Mouse (Mus musculus): Measurements from ENCODE around the gene Etfdh. TPM values are rescaled to one million over a fixed set of nuclear protein-coding genes. Genes with fewer than 3 reads are reported as not detected.
A peak's percentile ranks its signal among the peaks of the same experiment; 100 is the strongest.

Etfdh gene
- polyA plus RNA-seq, 1 experiment from 2014 or later = 85.3 TPM

DNA sequence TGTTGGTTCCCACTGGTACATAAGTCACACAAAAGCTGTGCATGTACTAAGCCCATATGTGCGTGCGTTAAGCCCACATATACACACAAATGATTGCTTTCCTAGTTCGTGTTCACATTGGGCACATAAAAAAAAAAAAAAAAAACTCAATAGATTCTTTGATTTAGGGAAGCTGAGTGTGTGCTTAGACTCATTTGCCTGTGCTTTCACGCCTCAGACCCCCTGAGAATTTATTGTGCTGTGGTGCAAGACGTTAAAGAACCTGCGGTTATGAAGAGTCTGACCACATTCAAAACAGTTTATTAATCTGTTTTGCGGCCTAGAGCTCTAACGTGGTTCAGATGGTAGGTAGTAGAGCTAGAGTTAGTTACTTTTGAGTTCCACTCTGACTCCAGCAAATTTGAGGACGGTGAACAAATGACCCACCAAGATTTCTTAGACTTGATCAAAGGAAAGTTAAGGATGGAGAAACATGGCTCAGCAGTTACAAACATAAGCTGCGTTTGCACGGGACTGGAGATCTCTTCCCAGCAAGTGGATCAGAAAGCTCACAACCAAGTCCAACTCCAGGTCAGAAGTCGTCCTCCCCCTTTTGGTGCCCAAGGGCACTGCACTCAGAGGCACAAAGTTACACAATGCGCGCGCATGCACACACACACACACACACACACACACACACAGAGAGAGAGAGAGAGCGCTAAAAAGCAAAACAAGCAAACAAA lies 60.5 kb downstream of the Etfdh start:
- H3K4me3 ChIP-seq (ENCODE audit: low read length) = peak overlapping the region; percentile 81
- peak overlapping the region; percentile 68; the same call in 1 of the 2 replicates for H3K9ac ChIP-seq (replicated peaks; ENCODE audit: low read length)
- no peaks in the 10 kb centered on the region for H3K36me3 ChIP-seq (ENCODE audit: insufficient read depth, low read length)
- peak overlapping the region; percentile 87; the same call in 1 of the 2 replicates for H3K27ac ChIP-seq (ENCODE audit: low read length)
- ATAC-seq (ENCODE audit: low FRiP score, low TSS enrichment) = no peak
- no peaks in the 10 kb centered on the region for H3K9me3 ChIP-seq (ENCODE audit: low read length)
- WGBS = 87% methylated on average over 16 of the region's 16 CpGs
- no peaks in the 10 kb centered on the region for H3K27me3 ChIP-seq (ENCODE audit: insufficient read depth, low read length)
- H3K4me2 ChIP-seq (replicated peaks; ENCODE audit: low read depth, low read length) = peak overlapping the region; percentile 68
- H3K4me1 ChIP-seq (ENCODE audit: insufficient read depth, low read length) = peaks cover 11% of the 10 kb centered on the region

GRCm38 (mm10) chr3:79567703-79568362 lies 61.5 kb downstream of the Etfdh start, which contains the start of gene Fnip2:
Gene Fnip2 (minus strand): TSS chr3:79567796.
- peak within 1 kb of the TSS; percentile 81 for H3K4me3 ChIP-seq (ENCODE audit: low read length)

DNA sequence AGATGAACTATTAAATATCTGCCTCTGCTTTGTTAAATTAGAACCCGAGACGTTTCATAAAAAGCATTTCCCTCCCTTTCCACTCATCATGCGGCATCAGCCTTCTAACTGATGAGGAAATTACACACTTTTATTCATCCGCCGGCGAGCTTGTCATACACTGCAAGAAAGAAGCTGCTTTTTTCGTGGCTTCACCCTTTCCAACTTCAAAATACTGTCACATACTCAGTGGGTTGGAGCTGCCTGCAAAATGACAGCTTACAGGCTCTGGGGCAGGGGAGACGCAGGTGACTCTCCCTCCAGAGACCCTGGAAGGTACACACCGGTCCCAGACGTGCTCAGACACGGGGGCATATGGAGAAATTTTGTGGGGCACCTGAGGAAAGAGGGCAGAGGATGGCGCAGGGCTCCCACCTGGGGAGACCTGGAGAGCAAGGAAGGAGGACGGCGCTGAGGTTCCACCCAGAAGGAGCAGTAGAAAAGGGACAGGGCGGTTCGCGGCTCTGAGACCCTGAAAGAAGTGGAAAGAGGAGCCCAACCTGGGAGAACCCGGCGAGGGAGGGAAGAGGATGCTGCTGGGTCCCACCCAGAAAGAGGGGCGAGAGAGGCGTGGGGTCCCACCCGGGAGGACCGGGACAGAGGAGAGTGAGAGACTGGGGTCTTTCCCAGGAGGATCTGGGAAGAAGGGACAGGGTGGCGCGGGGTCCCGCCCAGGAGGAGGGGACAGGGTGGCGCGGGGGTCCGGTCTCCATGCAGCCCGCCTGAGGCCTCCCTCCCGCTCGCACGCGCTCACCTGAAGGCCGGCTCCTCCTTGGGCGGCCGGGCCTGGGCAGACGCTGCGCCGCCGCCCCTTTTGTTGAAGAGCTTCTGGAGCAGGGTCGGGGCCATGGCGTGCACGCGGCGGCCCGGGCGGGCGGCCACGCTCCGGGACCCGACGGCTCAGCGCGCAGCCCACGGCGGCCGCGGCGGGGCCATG lies 62.3 kb downstream of the Etfdh start:
- Histone ChIP-seq H3K4me1 (ENCODE audit: insufficient read depth, low read length) (peaks cover 11% of the 10 kb centered on the region), H3K9ac (replicated peaks; ENCODE audit: low read length) (peak overlapping the region; percentile 88), H3K36me3 (ENCODE audit: insufficient read depth, low read length) (no peaks in the 10 kb centered on the region), H3K27ac (ENCODE audit: low read length) (peak overlapping the region; percentile 80), H3K4me2 (replicated peaks; ENCODE audit: low read depth, low read length) (peak overlapping the region; percentile 68), H3K4me3 (ENCODE audit: low read length) (peak overlapping the region; percentile 81), H3K27me3 (ENCODE audit: insufficient read depth, low read length) (no peaks in the 10 kb centered on the region), H3K9me3 (ENCODE audit: low read length) (no peaks in the 10 kb centered on the region)
- WGBS = 2% methylated on average over 45 of the region's 60 CpGs
- ATAC-seq (ENCODE audit: low FRiP score, low TSS enrichment) = peak; percentile 2

More at GRCm38 (mm10) chr3:79567703-79568362, 61.5 kb downstream of the Etfdh start, which contains the start of gene Fnip2:
- Histone ChIP-seq H3K27me3 (ENCODE audit: insufficient read depth, low read length) (no peaks in the 10 kb centered on the region), H3K27ac (ENCODE audit: low read length) (peak within 1 kb of the TSS; percentile 87), H3K9me3 (ENCODE audit: low read length) (no peaks in the 10 kb centered on the region), H3K9ac (replicated peaks; ENCODE audit: low read length) (peak within 1 kb of the TSS; percentile 88), H3K4me1 (ENCODE audit: insufficient read depth, low read length) (peaks cover 11% of the 10 kb centered on the region), H3K4me2 (replicated peaks; ENCODE audit: low read depth, low read length) (peak within 1 kb of the TSS; percentile 68), H3K36me3 (ENCODE audit: insufficient read depth, low read length) (no peaks in the 10 kb centered on the region)
- under 1% methylated on average over 51 of the region's 55 CpGs for WGBS
- peak; percentile 97 for ATAC-seq (ENCODE audit: low FRiP score, low TSS enrichment)

- 73% methylated on average over 10 of the region's 10 CpGs for WGBS
- Histone ChIP-seq H3K4me2 (replicated peaks; ENCODE audit: low read depth, low read length) (no peak overlapping the region), H3K27me3 (ENCODE audit: insufficient read depth, low read length) (no peaks in the 10 kb centered on the region), H3K9ac (replicated peaks; ENCODE audit: low read length) (no peak overlapping the region), H3K36me3 (ENCODE audit: insufficient read depth, low read length) (no peaks in the 10 kb centered on the region), H3K9me3 (ENCODE audit: low read length) (no peaks in the 10 kb centered on the region), H3K27ac (ENCODE audit: low read length) (no peak overlapping the region), H3K4me3 (ENCODE audit: low read length) (no peak overlapping the region), H3K4me1 (ENCODE audit: insufficient read depth, low read length) (peaks cover 11% of the 10 kb centered on the region)
- no peak for ATAC-seq (ENCODE audit: low FRiP score, low TSS enrichment)
Observed at GRCm38 (mm10) chr3:79564875-79565606, 64.3 kb downstream of the Etfdh start.

DNA sequence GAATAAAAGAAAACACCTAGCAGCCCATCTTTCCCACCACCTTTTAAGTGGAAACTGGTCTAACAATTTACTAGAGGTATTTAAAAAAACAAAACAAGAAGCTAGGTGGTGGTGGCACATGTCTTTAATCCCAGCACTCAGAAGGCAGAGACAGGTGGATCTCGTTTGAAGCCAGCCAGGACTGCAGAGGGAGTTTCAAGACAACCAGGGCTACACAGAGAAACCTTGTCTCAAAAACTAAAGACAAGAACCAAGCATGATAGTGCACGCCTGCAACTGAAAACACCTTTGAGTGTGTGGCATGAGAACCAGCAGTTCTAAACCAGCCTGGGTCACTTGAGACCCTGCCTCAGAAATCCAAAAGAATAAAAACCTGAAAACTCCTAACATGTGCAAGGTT lies 65.8 kb downstream of the Etfdh start:
- no peaks in the 10 kb centered on the region for H3K27me3 ChIP-seq (ENCODE audit: insufficient read depth, low read length)
- ATAC-seq (ENCODE audit: low FRiP score, low TSS enrichment) = no peak

DNA sequence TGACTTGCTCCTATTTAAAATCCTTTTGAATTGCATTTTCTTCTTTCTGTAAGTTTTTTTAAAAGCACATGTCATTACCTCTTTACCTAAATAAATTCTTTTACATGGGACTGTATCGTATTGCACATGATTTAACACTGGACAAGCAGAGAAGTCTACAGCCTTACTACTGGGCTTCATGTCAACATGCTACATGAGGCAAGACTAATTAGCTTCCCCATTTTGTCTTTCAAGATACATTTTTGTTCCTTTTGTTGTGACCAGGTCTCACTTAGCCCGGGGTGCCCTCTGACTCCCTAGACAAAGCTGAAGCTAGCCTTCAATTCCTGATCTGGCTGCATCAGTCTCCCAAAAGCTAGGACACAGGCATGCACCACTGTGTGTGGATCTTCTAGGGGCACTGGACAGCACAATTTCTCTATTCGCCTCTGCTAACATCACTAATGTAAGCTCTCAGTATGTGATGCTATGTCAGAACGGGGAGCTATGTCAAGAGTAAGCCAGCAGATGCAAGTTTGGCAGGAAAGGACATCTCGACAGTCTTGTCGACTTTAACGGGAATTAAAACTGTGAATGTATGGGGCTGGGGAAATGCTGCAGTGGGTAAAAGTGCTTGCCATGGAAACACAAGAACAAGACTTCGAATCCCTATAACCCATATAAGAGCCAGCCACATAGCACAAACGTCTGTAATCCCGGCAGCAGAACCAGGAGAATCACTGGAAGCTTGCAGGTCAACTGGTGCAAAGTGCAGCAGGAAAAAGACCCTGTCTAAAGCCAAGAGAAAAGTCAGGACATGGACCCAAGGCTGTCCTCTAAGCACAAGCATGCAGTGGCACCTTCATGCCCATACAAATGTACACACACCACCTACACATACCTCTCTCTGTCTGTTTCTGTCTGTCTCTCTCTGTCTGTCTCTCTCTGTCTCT lies 67.2 kb downstream of the Etfdh start:
- no peak overlapping the region for H3K9ac ChIP-seq (replicated peaks; ENCODE audit: low read length)
- 83% methylated on average over 10 of the region's 10 CpGs for WGBS
- peaks cover 24% of the 10 kb centered on the region for H3K4me1 ChIP-seq (ENCODE audit: insufficient read depth, low read length)
- H3K27me3 ChIP-seq (ENCODE audit: insufficient read depth, low read length) = no peaks in the 10 kb centered on the region
- no peaks in the 10 kb centered on the region for H3K9me3 ChIP-seq (ENCODE audit: low read length)
- no peak for ATAC-seq (ENCODE audit: low FRiP score, low TSS enrichment)
- H3K4me2 ChIP-seq (replicated peaks; ENCODE audit: low read depth, low read length) = no peak overlapping the region
- no peak overlapping the region for H3K4me3 ChIP-seq (ENCODE audit: low read length)
- H3K36me3 ChIP-seq (ENCODE audit: insufficient read depth, low read length) = no peaks in the 10 kb centered on the region
- H3K27ac ChIP-seq (ENCODE audit: low read length) = no peak overlapping the region

More for the DNA sequence above, 65.8 kb downstream of the Etfdh start:
- no peak overlapping the region for H3K9ac ChIP-seq (replicated peaks; ENCODE audit: low read length)
- H3K4me2 ChIP-seq (replicated peaks; ENCODE audit: low read depth, low read length) = no peak overlapping the region
- no peaks in the 10 kb centered on the region for H3K36me3 ChIP-seq (ENCODE audit: insufficient read depth, low read length)
- WGBS = 73% methylated on average over 2 of the region's 2 CpGs
- peaks cover 24% of the 10 kb centered on the region for H3K4me1 ChIP-seq (ENCODE audit: insufficient read depth, low read length)
- H3K27ac ChIP-seq (ENCODE audit: low read length) = no peak overlapping the region
- no peak overlapping the region for H3K4me3 ChIP-seq (ENCODE audit: low read length)
- no peaks in the 10 kb centered on the region for H3K9me3 ChIP-seq (ENCODE audit: low read length)

- H3K4me2 ChIP-seq (replicated peaks; ENCODE audit: low read depth, low read length) = no peak overlapping the region
- no peaks in the 10 kb centered on the region for H3K36me3 ChIP-seq (ENCODE audit: insufficient read depth, low read length)
- no peak for ATAC-seq (ENCODE audit: low FRiP score, low TSS enrichment)
- no peaks in the 10 kb centered on the region for H3K9me3 ChIP-seq (ENCODE audit: low read length)
- H3K27ac ChIP-seq (ENCODE audit: low read length) = peak overlapping the region; percentile 84
- peaks cover 18% of the 10 kb centered on the region for H3K4me1 ChIP-seq (ENCODE audit: insufficient read depth, low read length)
- no peak overlapping the region for H3K4me3 ChIP-seq (ENCODE audit: low read length)
- no peaks in the 10 kb centered on the region for H3K27me3 ChIP-seq (ENCODE audit: insufficient read depth, low read length)
- WGBS = 91% methylated on average over 6 of the region's 6 CpGs
- H3K9ac ChIP-seq (replicated peaks; ENCODE audit: low read length) = no peak overlapping the region
Observed at GRCm38 (mm10) chr3:79560555-79560954, 68.7 kb downstream of the Etfdh start.

GRCm38 (mm10) chr3:79559773-79560045 lies 69.6 kb downstream of the Etfdh start:
- H3K27me3 ChIP-seq (ENCODE audit: insufficient read depth, low read length) = no peaks in the 10 kb centered on the region
- H3K4me3 ChIP-seq (ENCODE audit: low read length) = no peak overlapping the region
- H3K27ac ChIP-seq (ENCODE audit: low read length) = peak overlapping the region; percentile 84
- no peaks in the 10 kb centered on the region for H3K9me3 ChIP-seq (ENCODE audit: low read length)
- ATAC-seq (ENCODE audit: low FRiP score, low TSS enrichment) = peak; percentile 86
- H3K4me2 ChIP-seq (replicated peaks; ENCODE audit: low read depth, low read length) = peak overlapping the region; percentile 22
- peaks cover 13% of the 10 kb centered on the region for H3K4me1 ChIP-seq (ENCODE audit: insufficient read depth, low read length)
- 12% methylated on average over 5 of the region's 5 CpGs for WGBS
- no peaks in the 10 kb centered on the region for H3K36me3 ChIP-seq (ENCODE audit: insufficient read depth, low read length)
- H3K9ac ChIP-seq (replicated peaks; ENCODE audit: low read length) = 0 out of 2 replicates have a peak overlapping the region, but pooled peaks have one; percentile 19

Measured in kidney, embryonic 16.5 days (tissue).